Mouse (Mus musculus): Measurements from ENCODE around the gene 4930402H24Rik.

DNA sequence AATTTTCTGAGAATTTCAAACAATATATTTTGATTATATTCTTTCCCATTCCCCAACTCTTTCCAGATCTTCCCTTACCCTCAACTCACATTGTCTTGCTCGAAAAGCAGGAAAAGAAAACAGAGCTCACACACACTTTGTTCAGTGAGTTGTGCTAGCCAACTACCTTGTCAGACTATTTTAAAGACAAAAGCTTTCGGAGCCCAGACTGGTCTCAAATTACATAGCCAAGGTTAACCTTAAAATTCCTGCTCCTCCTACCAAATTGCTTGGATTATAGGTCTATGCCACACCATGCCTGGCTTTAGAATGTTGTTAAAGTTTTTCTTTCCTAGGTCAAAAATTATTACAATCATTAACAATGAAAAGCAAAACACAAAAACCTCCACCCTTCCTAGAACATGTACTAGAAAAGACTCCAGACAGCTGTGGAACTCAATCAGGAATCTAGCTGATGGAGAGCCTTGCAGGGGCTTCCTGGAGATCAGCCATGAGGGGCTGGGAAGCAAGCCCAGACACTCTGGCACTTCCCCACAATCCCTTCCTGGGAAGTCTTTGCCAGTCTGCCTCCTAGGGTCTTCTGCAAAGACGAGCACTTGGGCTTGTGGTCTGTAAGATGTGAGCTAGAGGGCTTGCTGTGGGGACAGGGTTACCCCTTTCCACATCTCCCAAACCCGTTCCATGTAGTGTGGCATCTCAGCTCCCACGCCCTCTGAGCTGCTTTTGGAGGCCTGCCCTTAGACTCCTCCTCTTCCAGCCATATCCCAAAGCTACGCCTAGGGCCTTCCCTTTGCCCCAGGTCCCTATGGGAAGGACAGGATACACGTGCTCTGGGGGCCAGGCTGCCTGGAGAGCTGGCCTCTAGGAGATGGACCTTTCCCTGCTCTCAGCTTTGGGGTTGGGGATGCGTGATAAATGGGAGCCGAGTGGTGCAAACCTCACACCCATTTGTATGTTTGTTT, 201.9 kb downstream of the 4930402H24Rik start:
- no peak for TF ChIP-seq POLR2A (IDR thresholded peaks at IDR 0.05; ENCODE audit: borderline replicate concordance, extremely low read depth, insufficient read depth, insufficient read length, poor library complexity, severe bottlenecking)
- no peak for TF ChIP-seq CTCF (IDR thresholded peaks at IDR 0.05; ENCODE audit: borderline replicate concordance, extremely low read depth, insufficient read depth, insufficient read length)
